Mouse (Mus musculus) limb, embryonic 14.5 days (tissue): ENCODE results near the gene Fbxl13. TPM values are rescaled to one million over a fixed set of nuclear protein-coding genes. Genes with fewer than 3 reads are reported as not detected.

Experiments
- ATAC-seq: fragments of 200-750 bp; cut with Nextera tagmentation; 2 replicates; pipeline ENCODE4 v1.8.0; 2017; ENCODE audit warnings: low read depth, moderate number of reproducible peaks, moderate TSS enrichment; ENCODE audit not compliant: low FRiP score
- DNase-seq: peaks from one replicate; pipeline ENCODE4 v3.0.0-alpha.2; 2015; ENCODE audit warnings: low spot score
- H3K27ac ChIP-seq: fragments of 300-500 bp; sonication (generic); replicated peaks from 2 replicates; pipeline ENCODE4 v1.5.1; 2014; ENCODE audit warnings: low read depth, mild to moderate bottlenecking, low read length, moderate library complexity, mixed read lengths
- H3K27me3 ChIP-seq: fragments of 300-500 bp; sonication (generic); 2 replicates; pipeline ENCODE4 v1.6.1; 2014; ENCODE audit warnings: low read length, mixed read lengths; ENCODE audit not compliant: control insufficient read depth, insufficient read depth
- H3K36me3 ChIP-seq: fragments of 300-500 bp; sonication (generic); 2 replicates; pipeline ENCODE4 v1.6.1; 2014; ENCODE audit warnings: mild to moderate bottlenecking, low read length, moderate library complexity, mixed read lengths; ENCODE audit not compliant: control insufficient read depth, insufficient read depth
- H3K4me1 ChIP-seq: fragments of 300-500 bp; sonication (generic); 2 replicates; pipeline ENCODE4 v1.6.1; 2014; ENCODE audit warnings: antibody characterized with exemption, low read length, mixed read lengths; ENCODE audit not compliant: control insufficient read depth, insufficient read depth
- H3K4me2 ChIP-seq: fragments of 300-500 bp; sonication (generic); replicated peaks from 2 replicates; pipeline ENCODE4 v1.6.1; 2014; ENCODE audit warnings: low read depth, mild to moderate bottlenecking, low read length, moderate library complexity; ENCODE audit not compliant: severe bottlenecking
- H3K4me3 ChIP-seq: fragments of 300-500 bp; sonication (generic); replicated peaks from 2 replicates; pipeline ENCODE4 v1.5.1; 2014; ENCODE audit warnings: low read length
- H3K9ac ChIP-seq: fragments of 300-500 bp; sonication (generic); 2 replicates; pipeline ENCODE4 v1.6.1; 2014; ENCODE audit warnings: mild to moderate bottlenecking, low read depth, low read length, moderate library complexity; ENCODE audit not compliant: severe bottlenecking
- H3K9me3 ChIP-seq: fragments of 300-500 bp; sonication (generic); 2 replicates; pipeline ENCODE4 v1.6.1; 2016; ENCODE audit warnings: low read length; ENCODE audit not compliant: control insufficient read depth
- POLR2A ChIP-seq: fragments of 200-500 bp; IDR thresholded peaks from 2 replicates; pipeline ENCODE4 v1.8.0; 2012; ENCODE audit warnings: inconsistent platforms, mild to moderate bottlenecking, moderate library complexity, borderline replicate concordance; ENCODE audit not compliant: insufficient read depth, insufficient read length; ENCODE audit errors: extremely low read depth
- WGBS: fragments of 180-500 bp; shearing (Covaris S2); extraction: QIAGEN DNeasy Blood & Tissue Kit; methylation state at CpG from one replicate; pipeline ENCODE4 v1.1.7; 2014; 5-methylcytosine and 5-hydroxymethylcytosine counted together
- polyA plus RNA-seq, 2 experiments: library from polyadenylated mRNA; depleted of rRNA in 1 of 2; stranded (reverse) in 1 of 2; unstranded in 1 of 2; fragments of >200 nt; fragmentation: Nextera tagmentation in 1 of 2; extraction: Ambion mirVana in 1 of 2; gene quantifications; 2 replicates each; pipeline versions ENCODE4 v1.2.1 to v1.2.3; 2012 to 2014

The Fbxl13 gene
- polyA plus RNA-seq, 2 experiments: 0.15 to 0.25 TPM

GRCm38 (mm10) chr5:21436471-21436975 is 208.9 kb downstream of the Fbxl13 start:
- H3K4me1 ChIP-seq: peaks cover 23% of the 10 kb centered on the region
- H3K4me2 ChIP-seq: no peak overlapping the region
- ATAC-seq: no peak
- no peak for TF ChIP-seq POLR2A
- no peaks in the 10 kb centered on the region for H3K27me3 ChIP-seq
- WGBS: 56% methylated on average over 8 of the region's 8 CpGs
- H3K27ac ChIP-seq: no peak overlapping the region
- no peak overlapping the region for H3K9ac ChIP-seq
- no peak overlapping the region for H3K4me3 ChIP-seq
- H3K36me3 ChIP-seq: no peaks in the 10 kb centered on the region
- DNase-seq: no peak
- H3K9me3 ChIP-seq: no peaks in the 10 kb centered on the region

- ATAC-seq: no peak
- H3K4me2 ChIP-seq: no peak overlapping the region
- peaks cover 7% of the 10 kb centered on the region for H3K4me1 ChIP-seq
- H3K9me3 ChIP-seq: no peaks in the 10 kb centered on the region
- no peak for TF ChIP-seq POLR2A
- DNase-seq: peak; percentile 92
- no peak overlapping the region for H3K4me3 ChIP-seq
- 41% methylated on average over 11 of the region's 11 CpGs for WGBS
- H3K27me3 ChIP-seq: no peaks in the 10 kb centered on the region
- no peaks in the 10 kb centered on the region for H3K36me3 ChIP-seq
- no peak overlapping the region for H3K9ac ChIP-seq
- no peak overlapping the region for H3K27ac ChIP-seq
Measured at GRCm38 (mm10) chr5:21434148-21434929, 211.1 kb downstream of the Fbxl13 start.

Other genes starting within 250 kb of the Fbxl13 start
- 0.09 TPM in 2 replicates for gene Ccdc146, start 221.0 kb downstream of the Fbxl13 start, polyA plus RNA-seq (2012; rRNA removed)
- 0.11 and 0.18 TPM in 2 replicates for gene Ccdc146, start 221.0 kb downstream of the Fbxl13 start, polyA plus RNA-seq (2014; fragmentation: Nextera tagmentation; extraction: Ambion mirVana)
- 4.4 TPM in 2 replicates for gene Fam185a, start 220.7 kb downstream of the Fbxl13 start, polyA plus RNA-seq (2012; rRNA removed)
- 4.9 and 5.3 TPM in 2 replicates for gene Fam185a, start 220.7 kb downstream of the Fbxl13 start, polyA plus RNA-seq (2014; fragmentation: Nextera tagmentation; extraction: Ambion mirVana)
- gene Lrrc17, start 102.1 kb downstream of the Fbxl13 start, polyA plus RNA-seq (2012; rRNA removed): 87.7 and 102 TPM in 2 replicates
- 109 and 116 TPM in 2 replicates for gene Lrrc17, start 102.1 kb downstream of the Fbxl13 start, polyA plus RNA-seq (2014; fragmentation: Nextera tagmentation; extraction: Ambion mirVana)
- gene Armc10, start 179 bp upstream of the Fbxl13 start, polyA plus RNA-seq (2012; rRNA removed): 55.0 and 56.0 TPM in 2 replicates
- gene Armc10, start 179 bp upstream of the Fbxl13 start, polyA plus RNA-seq (2014; fragmentation: Nextera tagmentation; extraction: Ambion mirVana): 44.4 and 49.8 TPM in 2 replicates
- 2.3 and 2.7 TPM in 2 replicates for gene Napepld, start 55.8 kb upstream of the Fbxl13 start, polyA plus RNA-seq (2012; rRNA removed)
- gene Napepld, start 55.8 kb upstream of the Fbxl13 start, polyA plus RNA-seq (2014; fragmentation: Nextera tagmentation; extraction: Ambion mirVana): 2.1 and 2.2 TPM in 2 replicates
- 63.2 and 80.0 TPM in 2 replicates for gene Pmpcb, start 91.5 kb upstream of the Fbxl13 start, polyA plus RNA-seq (2012; rRNA removed)
- gene Pmpcb, start 91.5 kb upstream of the Fbxl13 start, polyA plus RNA-seq (2014; fragmentation: Nextera tagmentation; extraction: Ambion mirVana): 82.7 and 85.1 TPM in 2 replicates
- gene Dnajc2, start 139.6 kb upstream of the Fbxl13 start, polyA plus RNA-seq (2012; rRNA removed): 12.4 and 25.4 TPM in 2 replicates
- 60.2 and 61.1 TPM in 2 replicates for gene Dnajc2, start 139.6 kb upstream of the Fbxl13 start, polyA plus RNA-seq (2014; fragmentation: Nextera tagmentation; extraction: Ambion mirVana)
- 64.9 and 89.1 TPM in 2 replicates for gene Psmc2, start 139.6 kb upstream of the Fbxl13 start, polyA plus RNA-seq (2012; rRNA removed)
- 165 and 174 TPM in 2 replicates for gene Psmc2, start 139.6 kb upstream of the Fbxl13 start, polyA plus RNA-seq (2014; fragmentation: Nextera tagmentation; extraction: Ambion mirVana)
- 0.01 and 0.04 TPM in 2 replicates for gene Slc26a5, start 220.0 kb upstream of the Fbxl13 start, polyA plus RNA-seq (2012; rRNA removed)
- gene Slc26a5, start 220.0 kb upstream of the Fbxl13 start, polyA plus RNA-seq (2014; fragmentation: Nextera tagmentation; extraction: Ambion mirVana): not detected in 2 replicates